Mouse (Mus musculus) liver, embryonic 14.5 days (tissue): ENCODE data around the gene Trappc6b. TPM values are rescaled to one million over a fixed set of nuclear protein-coding genes. Genes with fewer than 3 reads are reported as not detected.

Experiments used
- ATAC-seq: fragments of 200-750 bp; cut with Nextera tagmentation; 2 replicates; pipeline ENCODE4 v1.8.0; 2017; ENCODE audit warnings: moderate number of reproducible peaks, mild to moderate bottlenecking, moderate library complexity; ENCODE audit not compliant: insufficient read depth
- DNase-seq, 3 experiments: peaks; one replicate each; pipeline ENCODE4 v3.0.0-alpha.2; 2012 to 2013; ENCODE audit warnings: low read depth in 3 of 3, low spot score in 3 of 3
- H3K27ac ChIP-seq: fragments of 300-500 bp; sonication (generic); 2 replicates; pipeline ENCODE4 v1.5.1; 2014; ENCODE audit warnings: moderate library complexity, mild to moderate bottlenecking, control low read depth, inconsistent platforms
- H3K27me3 ChIP-seq: fragments of 300-500 bp; sonication (generic); 2 replicates; pipeline ENCODE4 v1.6.1; 2014; ENCODE audit warnings: mild to moderate bottlenecking, low read length, moderate library complexity; ENCODE audit not compliant: control insufficient read depth, insufficient read depth
- H3K36me3 ChIP-seq: fragments of 300-500 bp; sonication (generic); replicated peaks from 2 replicates; pipeline ENCODE4 v1.6.1; 2014; ENCODE audit warnings: low read depth; ENCODE audit not compliant: control insufficient read depth, insufficient read depth
- H3K4me1 ChIP-seq, 2 experiments: fragments of 200-500 bp in 1 of 2; fragments of 300-500 bp in 1 of 2; sonication (generic) in 1 of 2; replicated peaks; 2 replicates each; pipeline ENCODE4 v1.6.1; 2012 to 2014; ENCODE audit warnings: antibody characterized with exemption in 1 of 2, inconsistent platforms in 1 of 2, low read length in 1 of 2; ENCODE audit not compliant: control insufficient read depth in 2 of 2, insufficient read depth in 2 of 2
- H3K4me2 ChIP-seq: fragments of 300-500 bp; sonication (generic); 2 replicates; pipeline ENCODE4 v1.6.1; 2014; ENCODE audit warnings: low read depth, mild to moderate bottlenecking, control low read depth, moderate library complexity
- H3K4me3 ChIP-seq, 2 experiments: fragments of 200-500 bp in 1 of 2; fragments of 300-500 bp in 1 of 2; sonication (generic) in 1 of 2; 2 replicates each; pipeline ENCODE4 v1.5.1; 2012 to 2014; ENCODE audit warnings: low read depth in 2 of 2, low read length in 2 of 2, mild to moderate bottlenecking in 2 of 2, control low read depth in 1 of 2, inconsistent platforms in 1 of 2, moderate library complexity in 1 of 2; ENCODE audit not compliant: insufficient read depth in 1 of 2
- H3K9ac ChIP-seq: fragments of 300-500 bp; sonication (generic); replicated peaks from 2 replicates; pipeline ENCODE4 v1.6.1; 2014; ENCODE audit warnings: mild to moderate bottlenecking, control low read depth, moderate library complexity
- H3K9me3 ChIP-seq: fragments of 300-500 bp; sonication (generic); 2 replicates; pipeline ENCODE4 v1.6.1; 2016; ENCODE audit warnings: low read length, mixed read lengths; ENCODE audit not compliant: control insufficient read depth
- CTCF ChIP-seq: IDR thresholded peaks from 2 replicates; pipeline ENCODE4 v1.5.1; 2016; ENCODE audit warnings: antibody characterized with exemption, low read depth, control low read depth
- EP300 ChIP-seq: IDR thresholded peaks from 2 replicates; pipeline ENCODE4 v1.6.1; 2016; ENCODE audit warnings: antibody characterized with exemption, low read depth
- WGBS: fragments of 180-500 bp; shearing (Covaris S2); extraction: QIAGEN DNeasy Blood & Tissue Kit; methylation state at CpG from one replicate; pipeline ENCODE4 v1.1.7; 2014; ENCODE audit not compliant: insufficient replicate concordance; 5-methylcytosine and 5-hydroxymethylcytosine counted together
- polyA plus RNA-seq, 2 experiments: library from polyadenylated mRNA; depleted of rRNA in 1 of 2; stranded (reverse) in 1 of 2; unstranded in 1 of 2; fragments of >200 nt; fragmentation: Nextera tagmentation in 1 of 2; extraction: Ambion mirVana in 1 of 2; gene quantifications; 2 replicates each; pipeline versions ENCODE4 v1.2.1 to v1.2.3; 2012 to 2014

Gene Trappc6b
- polyA plus RNA-seq, 2 experiments = 32.3 to 36.4 TPM

- ATAC-seq = peak; percentile 69
- H3K36me3 ChIP-seq = peaks cover 5% of the 10 kb centered on the region
- H3K27me3 ChIP-seq = no peaks in the 10 kb centered on the region
- no peak for DNase-seq
- H3K9me3 ChIP-seq = no peaks in the 10 kb centered on the region
- H3K9ac ChIP-seq = peak overlapping the region; percentile 88
- peak overlapping the region; percentile 90 for H3K27ac ChIP-seq
- WGBS = under 1% methylated on average over 25 of the region's 25 CpGs
- peak overlapping the region; percentile 80 to 96 for H3K4me3 ChIP-seq
- no peak for TF ChIP-seq EP300
- no peak for TF ChIP-seq CTCF
- H3K4me2 ChIP-seq = peak overlapping the region; percentile 97
- peaks cover 9 to 14% of the 10 kb centered on the region in 2 experiments for H3K4me1 ChIP-seq
Measured at GRCm38 (mm10) chr12:59011275-59011843, 49.9 kb downstream of the Trappc6b start.

- peaks cover 7% of the 10 kb centered on the region for H3K36me3 ChIP-seq
- no peak overlapping the region for H3K9ac ChIP-seq
- peaks cover 9 to 14% of the 10 kb centered on the region in 2 experiments for H3K4me1 ChIP-seq
- no peak overlapping the region for H3K27ac ChIP-seq
- no peaks in the 10 kb centered on the region for H3K9me3 ChIP-seq
- WGBS = 49% methylated on average over 2 of the region's 2 CpGs
- peak overlapping the region in 1 of 2 experiments; percentile 96; a peak in 1 of 4 replicates for H3K4me3 ChIP-seq
- no peak for DNase-seq
- peak overlapping the region; percentile 97 for H3K4me2 ChIP-seq
- ATAC-seq = no peak
- no peaks in the 10 kb centered on the region for H3K27me3 ChIP-seq
- TF ChIP-seq EP300 (no peak), CTCF (peak; percentile 14; the same call in 1 of the 2 replicates)
Measured at GRCm38 (mm10) chr12:59010482-59010881, 50.8 kb downstream of the Trappc6b start.

Other genes with a start within 250 kb of the Trappc6b start
- gene Sec23a, start 49.5 kb downstream of the Trappc6b start, polyA plus RNA-seq (2012; rRNA removed) = 8.0 and 10.6 TPM in 2 replicates
- gene Sec23a, start 49.5 kb downstream of the Trappc6b start, polyA plus RNA-seq (2014; fragmentation: Nextera tagmentation; extraction: Ambion mirVana) = 23.7 and 25.1 TPM in 2 replicates
- 7.6 and 10.2 TPM in 2 replicates for gene Gemin2, start 48.1 kb downstream of the Trappc6b start, polyA plus RNA-seq (2012; rRNA removed)
- gene Gemin2, start 48.1 kb downstream of the Trappc6b start, polyA plus RNA-seq (2014; fragmentation: Nextera tagmentation; extraction: Ambion mirVana) = 14.3 and 14.5 TPM in 2 replicates
- gene Pnn, start 5.4 kb upstream of the Trappc6b start, polyA plus RNA-seq (2012; rRNA removed) = 19.2 and 43.8 TPM in 2 replicates
- gene Pnn, start 5.4 kb upstream of the Trappc6b start, polyA plus RNA-seq (2014; fragmentation: Nextera tagmentation; extraction: Ambion mirVana) = 27.3 and 29.9 TPM in 2 replicates
- gene Mia2, start 34.3 kb upstream of the Trappc6b start, polyA plus RNA-seq (2012; rRNA removed) = 26.9 and 31.7 TPM in 2 replicates
- gene Mia2, start 34.3 kb upstream of the Trappc6b start, polyA plus RNA-seq (2014; fragmentation: Nextera tagmentation; extraction: Ambion mirVana) = 42.6 and 43.4 TPM in 2 replicates
- 3.8 and 7.7 TPM in 2 replicates for gene Fbxo33, start 158.3 kb upstream of the Trappc6b start, polyA plus RNA-seq (2012; rRNA removed)
- 10.9 and 11.1 TPM in 2 replicates for gene Fbxo33, start 158.3 kb upstream of the Trappc6b start, polyA plus RNA-seq (2014; fragmentation: Nextera tagmentation; extraction: Ambion mirVana)